Mouse (Mus musculus) midbrain, postnatal 0 days (tissue): ENCODE results near the gene Tubb4a. TPM values are rescaled to one million over a fixed set of nuclear protein-coding genes. Genes with fewer than 3 reads are reported as not detected.

Source experiments
- ATAC-seq: fragments of 200-750 bp; cut with Nextera tagmentation; 2 replicates; pipeline ENCODE4 v1.8.0; 2017; ENCODE audit warnings: moderate number of reproducible peaks, mild to moderate bottlenecking, moderate TSS enrichment, moderate library complexity; ENCODE audit not compliant: low FRiP score
- DNase-seq: peaks from one replicate; pipeline ENCODE4 v3.0.0-alpha.2; 2015; ENCODE audit warnings: low spot score
- H3K27ac ChIP-seq: fragments of 300-500 bp; sonication (generic); 2 replicates; pipeline ENCODE4 v1.5.1; 2014; ENCODE audit warnings: low read depth, mild to moderate bottlenecking, low read length, mixed read lengths
- H3K27me3 ChIP-seq: fragments of 300-500 bp; sonication (generic); 2 replicates; pipeline ENCODE4 v1.6.1; 2014; ENCODE audit warnings: low read length, control low read depth, mixed read lengths; ENCODE audit not compliant: insufficient read depth
- H3K36me3 ChIP-seq: fragments of 300-500 bp; sonication (generic); 2 replicates; pipeline ENCODE4 v1.6.1; 2014; ENCODE audit warnings: low read length, control low read depth, mixed read lengths; ENCODE audit not compliant: insufficient read depth
- H3K4me1 ChIP-seq: fragments of 300-500 bp; sonication (generic); 2 replicates; pipeline ENCODE4 v1.6.1; 2014; ENCODE audit warnings: mild to moderate bottlenecking, control low read depth, antibody characterized with exemption, low read length, mixed read lengths; ENCODE audit not compliant: insufficient read depth
- H3K4me2 ChIP-seq: fragments of 300-500 bp; sonication (generic); 2 replicates; pipeline ENCODE4 v1.6.1; 2014; ENCODE audit warnings: low read depth, mild to moderate bottlenecking, low read length, mixed read lengths; ENCODE audit not compliant: poor library complexity, severe bottlenecking
- H3K4me3 ChIP-seq: fragments of 300-500 bp; sonication (generic); 2 replicates; pipeline ENCODE4 v1.5.1; 2014; ENCODE audit warnings: low read depth, mild to moderate bottlenecking, low read length, moderate library complexity
- H3K9ac ChIP-seq: fragments of 300-500 bp; sonication (generic); replicated peaks from 2 replicates; pipeline ENCODE4 v1.6.1; 2014; ENCODE audit warnings: mild to moderate bottlenecking, low read length, moderate library complexity, mixed read lengths; ENCODE audit not compliant: poor library complexity, severe bottlenecking
- H3K9me3 ChIP-seq: fragments of 300-500 bp; sonication (generic); 2 replicates; pipeline ENCODE4 v1.6.1; 2016; ENCODE audit warnings: low read length, control low read depth
- CTCF ChIP-seq: IDR thresholded peaks from 2 replicates; pipeline ENCODE4 v1.5.1; 2016; ENCODE audit warnings: antibody characterized with exemption, mild to moderate bottlenecking
- WGBS: fragments of 180-500 bp; shearing (Covaris S2); extraction: QIAGEN DNeasy Blood & Tissue Kit; methylation state at CpG from one replicate; pipeline ENCODE4 v1.1.7; 2014; 5-methylcytosine and 5-hydroxymethylcytosine counted together
- polyA plus RNA-seq: library from polyadenylated mRNA; unstranded; fragments of >200 nt; fragmentation: Nextera tagmentation; extraction: Ambion mirVana; gene quantifications from 2 replicates; pipeline ENCODE4 v1.2.1, GENCODE M21; 2015
- total RNA-seq: library from RNA; depleted of rRNA; stranded (reverse); fragments of >200 nt; gene quantifications from 2 replicates; pipeline ENCODE4 v1.2.3, GENCODE M21; 2014

The Tubb4a gene
- total and polyA plus RNA-seq, 2 experiments from 2014 or later, result 206 to 408 TPM

DNA sequence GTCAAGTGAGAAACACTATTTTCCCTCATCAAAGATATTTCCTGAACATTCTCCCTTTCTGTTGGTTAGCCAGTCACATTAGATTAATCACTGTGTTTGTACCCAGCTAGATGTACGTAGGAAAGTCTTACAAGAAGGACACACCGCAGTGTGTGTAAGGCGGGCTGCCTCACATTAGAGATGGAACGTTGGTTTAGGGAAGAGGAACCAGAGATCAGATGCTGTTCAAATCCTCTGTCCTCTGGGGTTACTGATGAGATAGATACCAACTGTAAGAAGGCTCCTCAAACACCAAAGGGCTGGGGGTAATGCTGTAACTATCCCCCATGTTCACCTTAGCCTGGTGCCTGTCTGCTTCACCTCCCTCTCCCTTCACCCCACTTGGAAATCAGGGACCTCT, 37.2 kb upstream of the Tubb4a start:
- H3K27ac ChIP-seq, result no peak overlapping the region
- no peak for DNase-seq
- H3K36me3 ChIP-seq, result no peaks in the 10 kb centered on the region
- TF ChIP-seq CTCF, result no peak
- H3K4me2 ChIP-seq, result no peak overlapping the region
- no peak overlapping the region for H3K4me3 ChIP-seq
- H3K4me1 ChIP-seq, result no peaks in the 10 kb centered on the region
- H3K9ac ChIP-seq, result no peak overlapping the region
- 88% methylated on average over 4 of the region's 4 CpGs for WGBS
- ATAC-seq, result no peak
- H3K27me3 ChIP-seq, result no peaks in the 10 kb centered on the region; the same call in 1 of the 2 replicates
- H3K9me3 ChIP-seq, result no peaks in the 10 kb centered on the region

DNA sequence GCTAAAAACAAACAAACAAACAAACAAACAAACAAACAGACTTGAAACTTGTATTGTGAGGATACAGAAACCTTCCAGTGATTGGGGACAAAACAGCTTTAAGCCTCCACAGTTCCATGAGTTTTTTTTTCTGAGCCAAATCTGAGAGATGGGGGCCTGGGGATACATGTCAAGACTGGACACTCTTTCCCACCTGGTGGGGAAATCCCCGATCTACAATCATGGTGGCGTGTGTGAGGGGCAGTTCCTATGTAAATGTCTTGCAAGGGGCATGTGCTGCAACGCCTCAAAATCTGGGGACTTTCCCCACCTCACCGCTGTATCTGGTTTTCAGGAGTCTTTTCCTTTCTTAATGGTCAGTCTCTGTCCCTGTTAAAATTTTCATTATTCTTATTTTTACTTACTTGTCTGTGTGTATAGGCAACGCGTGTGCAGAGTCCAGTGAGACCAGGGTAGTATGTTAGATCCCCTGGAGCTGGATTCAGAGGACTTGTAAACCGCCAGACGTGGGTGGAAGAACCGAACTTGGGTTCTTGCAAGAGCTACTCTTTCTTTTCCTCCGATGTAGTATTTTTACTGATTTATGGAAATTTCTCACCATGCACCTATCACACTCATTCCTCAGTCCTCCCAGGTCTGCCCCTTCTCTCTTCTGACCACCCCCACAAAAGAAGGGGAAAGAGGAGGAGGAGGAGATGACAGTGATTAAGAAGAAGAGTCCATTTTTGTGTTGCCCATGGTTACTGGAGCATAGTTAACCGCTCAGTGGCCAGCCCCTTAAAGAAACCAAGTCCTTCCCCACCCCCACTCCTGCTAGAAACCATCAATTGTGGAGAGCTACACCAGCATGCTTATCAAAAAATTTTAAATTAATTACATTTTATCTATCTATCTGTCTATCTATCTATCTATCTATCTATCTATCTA, 35.9 kb upstream of the Tubb4a start:
- Histone ChIP-seq H3K4me1 (no peaks in the 10 kb centered on the region), H3K4me3 (no peak overlapping the region), H3K27ac (no peak overlapping the region), H3K4me2 (no peak overlapping the region), H3K9me3 (no peaks in the 10 kb centered on the region), H3K36me3 (no peaks in the 10 kb centered on the region), H3K27me3 (no peaks in the 10 kb centered on the region; the same call in 1 of the 2 replicates), H3K9ac (no peak overlapping the region)
- ATAC-seq (no peak), DNase-seq (no peak)
- TF ChIP-seq CTCF, result no peak
- WGBS, result 84% methylated on average over 11 of the region's 11 CpGs

DNA sequence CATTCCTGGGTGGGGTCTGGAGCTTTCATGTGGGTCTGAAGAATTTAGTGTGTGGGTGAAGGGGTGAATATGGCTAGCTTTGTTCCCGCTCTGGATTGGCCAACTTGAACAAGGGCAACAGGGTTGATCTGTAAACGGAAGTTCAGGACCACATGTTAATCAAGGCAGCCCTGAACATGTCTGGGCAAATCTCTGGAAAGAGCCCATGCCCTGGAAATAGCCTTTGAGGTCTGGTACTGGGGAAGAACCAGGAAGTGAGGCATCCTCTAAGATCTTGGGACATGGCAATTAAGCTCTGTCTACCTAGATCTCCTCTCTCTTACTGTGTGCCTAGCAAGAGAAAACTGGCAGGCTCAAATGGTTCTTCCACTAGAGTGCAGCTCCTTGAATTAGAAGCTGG, 34.3 kb upstream of the Tubb4a start:
- H3K36me3 ChIP-seq, result no peaks in the 10 kb centered on the region
- H3K4me2 ChIP-seq, result no peak overlapping the region
- no peak for DNase-seq
- no peak overlapping the region for H3K27ac ChIP-seq
- no peak overlapping the region for H3K4me3 ChIP-seq
- no peak for ATAC-seq
- TF ChIP-seq CTCF, result no peak
- H3K4me1 ChIP-seq, result no peaks in the 10 kb centered on the region
- no peaks in the 10 kb centered on the region for H3K27me3 ChIP-seq
- 86% methylated on average over 2 of the region's 2 CpGs for WGBS
- H3K9ac ChIP-seq, result no peak overlapping the region
- no peaks in the 10 kb centered on the region for H3K9me3 ChIP-seq

DNA sequence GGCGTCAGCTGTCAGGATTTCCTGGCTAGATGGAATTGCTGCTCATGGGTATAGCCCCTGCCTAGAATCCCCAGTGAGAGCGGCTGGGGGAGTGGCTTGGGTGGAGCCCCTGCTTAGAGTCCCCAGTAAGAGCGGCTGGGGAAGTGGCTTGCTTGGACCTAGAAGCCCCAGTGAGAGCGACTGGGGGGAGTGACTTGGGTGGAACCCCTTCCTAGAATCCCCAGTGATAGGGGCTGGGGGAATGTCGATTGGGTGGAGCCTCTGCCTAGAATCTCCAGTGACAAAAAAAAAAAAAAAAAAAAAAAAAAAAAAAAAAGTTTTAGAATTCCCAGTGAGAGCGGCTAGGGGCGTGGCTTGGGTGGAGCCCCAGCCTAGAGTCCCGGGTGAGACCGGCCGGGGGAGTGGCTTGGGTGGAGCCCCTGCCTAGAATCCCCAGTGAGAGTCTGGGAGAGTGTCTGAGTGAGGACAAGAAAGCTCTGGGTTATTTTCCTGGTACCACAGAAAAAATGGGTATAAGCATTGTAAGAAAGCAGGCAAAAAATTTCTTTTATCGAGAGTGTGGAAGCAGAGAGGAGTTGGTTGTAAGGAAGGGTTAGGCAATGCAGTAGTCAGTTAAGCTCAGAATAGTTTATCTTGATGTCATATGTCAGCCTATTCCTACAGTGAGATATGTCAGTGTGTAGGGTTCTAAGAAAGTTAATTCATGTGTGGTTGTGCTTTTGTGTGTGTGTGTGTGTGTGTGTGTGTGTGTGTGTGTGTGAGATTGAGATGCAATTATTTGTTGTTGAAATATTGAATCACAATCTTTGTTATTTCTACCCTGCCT, 31.2 kb upstream of the Tubb4a start:
- 3% methylated on average over 11 of the region's 11 CpGs for WGBS
- no peak overlapping the region for H3K27ac ChIP-seq
- no peak for TF ChIP-seq CTCF
- no peak overlapping the region for H3K9ac ChIP-seq
- no peak for ATAC-seq
- H3K4me3 ChIP-seq, result no peak overlapping the region
- no peak overlapping the region for H3K4me2 ChIP-seq
- H3K9me3 ChIP-seq, result no peaks in the 10 kb centered on the region
- DNase-seq, result no peak
- H3K36me3 ChIP-seq, result no peaks in the 10 kb centered on the region
- no peaks in the 10 kb centered on the region for H3K27me3 ChIP-seq
- no peaks in the 10 kb centered on the region for H3K4me1 ChIP-seq

DNA sequence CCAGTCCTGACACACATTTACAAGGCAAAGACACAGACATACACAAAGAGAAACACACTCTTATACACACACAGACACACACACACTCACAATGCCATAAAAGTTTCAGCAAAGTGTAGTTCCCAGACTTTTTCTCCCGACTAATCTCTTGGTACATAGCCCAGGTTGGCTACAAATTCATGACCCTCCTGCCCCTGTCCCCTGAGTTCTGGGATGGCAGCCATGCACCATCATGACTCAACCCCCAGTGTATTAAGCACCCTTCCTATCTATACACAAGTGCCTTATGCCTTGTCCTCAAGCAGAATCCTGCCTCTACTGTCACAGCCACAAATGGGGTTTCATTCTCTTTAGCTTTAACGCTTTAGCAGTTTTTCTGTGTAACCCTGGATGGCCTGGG, 29.2 kb upstream of the Tubb4a start:
- WGBS, result 72% methylated on average over 2 of the region's 2 CpGs
- TF ChIP-seq CTCF, result no peak

More for the DNA sequence above, 29.2 kb upstream of the Tubb4a start:
- no peak for ATAC-seq
- Histone ChIP-seq H3K36me3 (no peaks in the 10 kb centered on the region), H3K27ac (no peak overlapping the region), H3K9me3 (no peaks in the 10 kb centered on the region), H3K27me3 (no peaks in the 10 kb centered on the region), H3K4me3 (no peak overlapping the region), H3K9ac (no peak overlapping the region), H3K4me1 (no peaks in the 10 kb centered on the region), H3K4me2 (no peak overlapping the region)
- no peak for DNase-seq
